In the genomic region with DNA sequence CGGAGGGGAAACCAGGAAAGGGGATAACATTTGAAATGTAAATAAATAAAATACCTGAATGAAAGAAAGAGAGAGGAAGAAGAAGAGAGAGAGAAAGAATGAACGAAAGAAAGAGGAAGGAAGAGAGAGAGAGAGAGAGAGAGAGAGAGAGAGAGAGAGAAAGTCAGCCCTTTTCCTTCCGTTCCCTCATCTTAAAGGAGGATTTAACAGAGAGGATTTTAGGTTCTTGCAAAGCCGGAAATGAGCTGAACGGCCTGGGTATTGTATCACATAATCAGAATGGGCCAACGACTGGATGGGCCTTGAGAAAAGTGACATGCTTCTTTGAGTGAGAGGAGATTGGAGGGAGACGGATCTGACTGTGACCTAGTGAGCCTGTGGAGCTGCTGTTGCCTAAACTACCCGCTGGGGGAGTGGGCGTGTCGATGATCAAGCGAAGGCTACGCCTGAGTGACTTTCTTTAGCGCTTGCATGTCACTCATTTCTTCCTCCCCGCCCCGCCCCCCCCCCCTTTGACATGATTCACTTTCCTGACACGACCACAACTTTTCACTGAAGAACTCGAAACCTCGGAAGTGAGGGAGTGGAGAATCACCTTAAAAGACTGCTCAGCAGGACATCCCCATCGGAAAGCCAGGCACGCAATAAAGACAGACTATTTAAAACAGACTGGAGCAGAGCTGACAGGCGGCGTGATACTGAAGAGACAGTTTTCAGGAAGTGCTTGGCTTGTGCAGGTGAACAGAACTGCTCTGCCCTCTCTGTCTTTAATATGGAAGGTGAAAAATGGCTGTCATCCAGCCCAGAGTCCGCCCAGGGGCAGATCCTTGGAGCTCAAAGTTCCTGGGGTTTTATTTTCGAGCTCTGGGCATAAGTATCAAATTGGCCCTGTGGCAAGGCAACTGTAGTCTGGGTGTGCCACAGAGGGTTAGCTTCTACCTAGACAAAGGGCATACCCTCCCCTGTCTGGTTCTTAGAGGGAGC, we compare ENCODE assay signal across 8 mouse cellular contexts. TPM values are rescaled to one million over a fixed set of nuclear protein-coding genes. Genes with fewer than 3 reads are reported as not detected.
DNase-seq lines count a peak whose midpoint lies in the region; ATAC-seq and TF ChIP-seq lines count a peak whose summit lies in the region.

No protein-coding gene starts in this region.

- TF ChIP-seq CTCF in intestine, postnatal 0 days (IDR thresholded peaks at IDR 0.05; ENCODE audit: low read depth), result peak; percentile 62

- H3K4me2 ChIP-seq in intestine, postnatal 0 days (replicated peaks; ENCODE audit: low read depth), result peak overlapping the region; percentile 62
- peak overlapping the region; percentile 62 for H3K4me2 ChIP-seq in liver, embryonic 12.5 days
- H3K4me2 ChIP-seq in stomach, embryonic 16.5 days (ENCODE audit: low read depth, low read length), result peak overlapping the region; percentile 55

- H3K4me3 ChIP-seq in intestine, postnatal 0 days (ENCODE audit: low read depth, low read length), result peak overlapping the region; percentile 16; the same call in 1 of the 2 replicates
- peak overlapping the region; percentile 32 for H3K4me3 ChIP-seq in liver, embryonic 12.5 days
- peak overlapping the region; percentile 35 for H3K4me3 ChIP-seq in stomach, embryonic 16.5 days (replicated peaks; ENCODE audit: low read length)

- no peaks in the 10 kb centered on the region; the same call in 1 of the 2 replicates for H3K36me3 ChIP-seq in intestine, postnatal 0 days (ENCODE audit: control insufficient read depth, insufficient read depth)
- H3K36me3 ChIP-seq in liver, embryonic 12.5 days, result peaks cover 9% of the 10 kb centered on the region; the same call in 1 of the 2 replicates
- H3K36me3 ChIP-seq in stomach, embryonic 16.5 days (ENCODE audit: control insufficient read depth, insufficient read depth, low read length), result no peaks in the 10 kb centered on the region

- ATAC-seq in intestine, postnatal 0 days, result peak; percentile 72
- ATAC-seq in liver, embryonic 12.5 days, result peak; percentile 72
- peak; percentile 86 for ATAC-seq in monocyte, adult 5-6 weeks (replicated peaks; ENCODE audit: insufficient number of reproducible peaks, low FRiP score, low TSS enrichment, poor library complexity, severe bottlenecking)
- peak; percentile 76; the same call in 1 of the 2 replicates for ATAC-seq in stomach, embryonic 16.5 days (ENCODE audit: insufficient read depth, low FRiP score)

- peak; percentile 56 to 61 for DNase-seq in left cerebral cortex, adult 18-20 months (ENCODE audit: low spot score in 2 of 2)
- DNase-seq in left cerebral cortex, postnatal 36 days (ENCODE audit: low spot score in 2 of 2), result no peak
- peak; percentile 90 for DNase-seq in embryo, embryonic 11 days
- DNase-seq in heart, adult 11 months, result peak; percentile 97

- 12% methylated on average over 23 of the region's 24 CpGs for WGBS in intestine, postnatal 0 days
- WGBS in liver, embryonic 12.5 days (ENCODE audit: insufficient replicate concordance), result 10% methylated on average over 22 of the region's 24 CpGs
- 11% methylated on average over 22 of the region's 24 CpGs for WGBS in stomach, embryonic 16.5 days

- H3K4me1 ChIP-seq in intestine, postnatal 0 days (replicated peaks; ENCODE audit: control insufficient read depth, insufficient read depth, low read length), result 0 out of 2 replicates have a peak, but pooled peaks cover 6% of the 10 kb centered on the region
- H3K4me1 ChIP-seq in liver, embryonic 12.5 days, result peaks cover 25% of the 10 kb centered on the region
- peaks cover 11% of the 10 kb centered on the region; the same call in 1 of the 2 replicates for H3K4me1 ChIP-seq in stomach, embryonic 16.5 days (ENCODE audit: control insufficient read depth, insufficient read depth, low read length)

- no peak overlapping the region for H3K27ac ChIP-seq in intestine, postnatal 0 days (ENCODE audit: low read depth, low read length)
- no peak overlapping the region for H3K27ac ChIP-seq in liver, embryonic 12.5 days
- H3K27ac ChIP-seq in stomach, embryonic 16.5 days (ENCODE audit: low read length), result no peak overlapping the region

- intact Hi-C loops in left cerebral cortex, postnatal 36 days (cut with DNase I), result loop anchor here (5.0 kb wide), 2 partner anchors 78 to 157 kb away; partner anchors contain the start of gene Lrrc8b

- no peaks in the 10 kb centered on the region for H3K9me3 ChIP-seq in intestine, postnatal 0 days (ENCODE audit: control insufficient read depth)
- no peaks in the 10 kb centered on the region for H3K9me3 ChIP-seq in liver, embryonic 12.5 days (replicated peaks)
- no peaks in the 10 kb centered on the region for H3K9me3 ChIP-seq in stomach, embryonic 16.5 days (replicated peaks; ENCODE audit: control insufficient read depth, low read length)

- H3K27me3 ChIP-seq in intestine, postnatal 0 days (replicated peaks; ENCODE audit: control insufficient read depth, insufficient read depth, low read length), result no peaks in the 10 kb centered on the region
- peaks cover 19% of the 10 kb centered on the region for H3K27me3 ChIP-seq in liver, embryonic 12.5 days (replicated peaks)
- H3K27me3 ChIP-seq in stomach, embryonic 16.5 days (ENCODE audit: control insufficient read depth, insufficient read depth, low read length), result no peaks in the 10 kb centered on the region

- H3K9ac ChIP-seq in intestine, postnatal 0 days (ENCODE audit: low read depth, low read length), result no peak overlapping the region
- 0 out of 2 replicates have a peak overlapping the region, but pooled peaks have one; percentile 17 for H3K9ac ChIP-seq in liver, embryonic 12.5 days
- peak overlapping the region; percentile 67 for H3K9ac ChIP-seq in stomach, embryonic 16.5 days (ENCODE audit: low read length)

RNA-seq across cellular contexts. Expression of gene Lrrc8c, which starts 24.0 kb away (rescaled TPM):
- total RNA-seq in left cerebral cortex, adult 18-20 months (2021), result 10 to 100 TPM; 30.7 to 31.0 TPM
- 10 to 100 TPM; 33.4 to 34.7 TPM for total RNA-seq in left cerebral cortex, postnatal 36 days (2021)
- 11.8 and 13.4 TPM in 2 replicates for polyA plus RNA-seq in intestine, postnatal 0 days (2015; fragmentation: Nextera tagmentation; extraction: Ambion mirVana)
- 23.0 and 23.9 TPM in 2 replicates for polyA plus RNA-seq in liver, embryonic 12.5 days (2016; fragmentation: Nextera tagmentation; extraction: Ambion mirVana)
- total RNA-seq in monocyte, adult 5-6 weeks (2017), result 18.1 to 49.5 TPM (median 38.9 TPM) in 3 replicates
- polyA plus RNA-seq in stomach, embryonic 16.5 days (2015; fragmentation: Nextera tagmentation; extraction: Ambion mirVana), result 13.3 and 14.8 TPM in 2 replicates

Comparison
In these comparisons a context has a peak if more than half of its experiments do, and no peak if none do; other contexts are left out.
1. DNase-seq: peak in left cerebral cortex, adult 18-20 months (2 of 2), embryo, embryonic 11 days (single experiment) and heart, adult 11 months (single experiment); none in left cerebral cortex, postnatal 36 days (0 of 2).
2. Peak in every context shown above with its lines, with median percentiles within 50 percentile points of each other: ATAC-seq, H3K4me2 ChIP-seq and H3K4me3 ChIP-seq.